Mouse (Mus musculus) myocyte (in vitro differentiated cells): ENCODE data around the gene Fars2.

Experiments
- CEBPB ChIP-seq: IDR thresholded peaks from 2 replicates; pipeline ENCODE4 v1.6.1; 2011; ENCODE audit warnings: mild to moderate bottlenecking, moderate library complexity; ENCODE audit not compliant: poor library complexity, insufficient read depth, severe bottlenecking
- E2F4 ChIP-seq: IDR thresholded peaks from one replicate; pipeline ENCODE4 v1.6.1; 2011; ENCODE audit warnings: mild to moderate bottlenecking, control low read depth, moderate library complexity; ENCODE audit not compliant: insufficient read depth
- MAX ChIP-seq: IDR thresholded peaks from one replicate; pipeline ENCODE4 v1.6.1; 2011; ENCODE audit warnings: low read depth, mild to moderate bottlenecking, control low read depth
- MYOD1 ChIP-seq, 3 experiments: IDR thresholded peaks; one replicate each; pipeline ENCODE4 v1.6.1; 2011; ENCODE audit warnings: control low read depth in 2 of 3, low read depth in 2 of 3, mild to moderate bottlenecking in 2 of 3, moderate library complexity in 1 of 3; ENCODE audit not compliant: insufficient read length in 2 of 3, control insufficient read depth in 1 of 3
- MYOG ChIP-seq, 3 experiments: IDR thresholded peaks; one replicate each; pipeline ENCODE4 v1.6.1; 2011; ENCODE audit warnings: control low read depth in 2 of 3, low read depth in 2 of 3, mild to moderate bottlenecking in 2 of 3; ENCODE audit not compliant: insufficient read length in 2 of 3, control insufficient read depth in 1 of 3, insufficient read depth in 1 of 3
- POLR2A ChIP-seq: IDR thresholded peaks from one replicate; pipeline ENCODE4 v1.6.1; 2011; ENCODE audit warnings: low read depth, mild to moderate bottlenecking, control low read depth, moderate library complexity; ENCODE audit not compliant: insufficient read length
- POLR2AphosphoS2 ChIP-seq: IDR thresholded peaks from one replicate; pipeline ENCODE4 v1.6.1; 2011; ENCODE audit warnings: low read depth, control low read depth; ENCODE audit not compliant: insufficient read length
- REST ChIP-seq: IDR thresholded peaks from one replicate; pipeline ENCODE4 v1.6.1; 2011; ENCODE audit warnings: mild to moderate bottlenecking, control low read depth, moderate library complexity; ENCODE audit not compliant: insufficient read depth, insufficient read length
- SRF ChIP-seq: IDR thresholded peaks from one replicate; pipeline ENCODE4 v1.6.1; 2011; ENCODE audit warnings: low read depth; ENCODE audit not compliant: control insufficient read depth, insufficient read length
- TCF12 ChIP-seq: IDR thresholded peaks from one replicate; pipeline ENCODE4 v1.6.1; 2011; ENCODE audit warnings: mild to moderate bottlenecking, control low read depth; ENCODE audit not compliant: poor library complexity, insufficient read depth, severe bottlenecking
- TCF3 ChIP-seq: IDR thresholded peaks from one replicate; pipeline ENCODE4 v1.6.1; 2011; ENCODE audit warnings: low read depth, control low read depth; ENCODE audit not compliant: insufficient read length
- USF1 ChIP-seq: IDR thresholded peaks from one replicate; pipeline ENCODE4 v1.6.1; 2011; ENCODE audit warnings: low read depth, mild to moderate bottlenecking, control low read depth, moderate library complexity

GRCm38 (mm10) chr13:36733566-36733965 is 616.4 kb downstream of the Fars2 start:
- TF ChIP-seq MAX (no peak), MYOG (IDR thresholded peaks at IDR 0.05; ENCODE audit: control insufficient read depth in 1 of 3, insufficient read depth in 1 of 3, insufficient read length in 2 of 3, low read depth in 2 of 3) (no peak), CEBPB (no peak), POLR2A (no peak), POLR2AphosphoS2 (no peak), E2F4 (no peak), TCF12 (no peak), USF1 (no peak), MYOD1 (IDR thresholded peaks at IDR 0.05; ENCODE audit: control insufficient read depth in 1 of 3, insufficient read length in 2 of 3, low read depth in 2 of 3) (no peak), REST (no peak), SRF (no peak), TCF3 (no peak)
